Mouse (Mus musculus) retina, postnatal 1 day (tissue): ENCODE measurements around the gene Gca.
"Not testable (repeated sequence)": the region's sequence is repeated elsewhere in the genome, so short reads cannot be mapped to it uniquely, and the experiment has no call there.

ENCODE experiments used
- DNase-seq: peaks from one replicate; pipeline ENCODE4 v3.0.0-alpha.2; 2012

The Gca gene

GRCm38 (mm10) chr2:62670767-62671166 lies 6.7 kb downstream of the Gca start:
- no peak for DNase-seq

DNA sequence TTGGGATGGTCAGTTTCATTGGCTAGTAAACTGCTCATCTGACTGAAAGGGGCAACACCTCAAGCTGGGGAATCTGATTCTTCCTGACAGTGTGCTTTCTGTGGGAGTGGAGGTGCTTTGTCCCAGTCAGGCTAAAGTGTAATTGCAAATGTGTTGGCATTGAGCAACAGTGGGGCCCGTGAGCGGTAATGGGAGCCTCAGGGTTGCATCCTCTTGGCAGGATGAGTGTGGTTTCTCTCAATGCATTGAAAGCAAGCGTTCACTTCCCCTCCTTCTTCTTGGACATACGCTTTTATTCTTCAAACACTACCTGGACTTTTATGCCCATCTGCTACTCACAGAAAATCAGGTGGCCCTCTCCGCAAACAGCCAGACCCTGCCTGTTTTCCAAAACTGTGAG lies 8.7 kb downstream of the Gca start:
- DNase-seq = no peak

DNA sequence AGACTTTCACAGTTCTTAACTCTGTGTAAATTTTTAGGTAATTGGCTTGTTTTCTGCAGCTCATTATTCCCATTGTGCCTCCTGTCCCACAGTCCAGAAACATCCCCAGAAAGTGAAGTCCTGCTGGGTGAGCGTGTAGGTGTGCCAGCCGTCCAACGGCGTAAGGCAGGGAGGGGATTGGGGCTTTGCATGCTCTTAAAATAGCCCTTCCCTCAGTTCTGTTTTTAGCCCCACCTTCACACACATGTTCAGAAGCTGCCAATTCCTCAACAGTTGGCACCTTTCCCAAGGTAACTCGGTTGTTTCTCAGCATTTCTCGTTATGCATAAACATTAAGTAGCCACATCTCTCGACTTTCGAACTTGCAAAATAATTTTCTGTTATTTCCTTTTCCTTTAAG lies 17.6 kb downstream of the Gca start:
- no peak for DNase-seq

DNA sequence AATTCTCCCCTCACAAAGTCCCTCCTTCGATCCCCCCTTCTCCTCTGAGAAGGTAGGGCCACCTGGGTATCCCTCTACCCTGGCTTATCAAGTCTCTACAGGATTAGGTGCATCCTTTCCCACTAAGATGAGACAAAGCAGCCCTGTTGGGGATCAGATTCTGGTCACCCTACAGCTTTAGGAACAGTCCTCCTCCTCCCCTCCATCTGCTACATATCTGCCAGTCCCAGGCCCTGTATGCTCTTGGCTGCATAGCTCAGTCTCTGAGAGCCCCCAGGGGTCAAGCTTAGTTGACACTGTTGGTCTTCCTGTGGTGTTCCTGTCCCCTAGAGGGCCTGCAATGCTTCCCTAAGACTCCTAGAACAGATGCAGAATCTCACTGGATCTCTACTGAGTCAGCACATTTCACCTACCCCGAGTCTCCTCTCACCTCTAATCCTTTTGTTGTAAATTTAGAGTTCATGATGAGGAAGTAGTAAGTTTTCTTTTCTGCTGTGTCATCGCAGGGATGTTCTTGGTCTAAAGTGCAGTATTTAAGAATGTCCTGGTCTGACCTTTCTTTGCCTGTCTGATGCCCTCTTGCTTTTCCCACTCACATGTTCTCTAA lies 21.0 kb downstream of the Gca start:
- no peak for DNase-seq

DNA sequence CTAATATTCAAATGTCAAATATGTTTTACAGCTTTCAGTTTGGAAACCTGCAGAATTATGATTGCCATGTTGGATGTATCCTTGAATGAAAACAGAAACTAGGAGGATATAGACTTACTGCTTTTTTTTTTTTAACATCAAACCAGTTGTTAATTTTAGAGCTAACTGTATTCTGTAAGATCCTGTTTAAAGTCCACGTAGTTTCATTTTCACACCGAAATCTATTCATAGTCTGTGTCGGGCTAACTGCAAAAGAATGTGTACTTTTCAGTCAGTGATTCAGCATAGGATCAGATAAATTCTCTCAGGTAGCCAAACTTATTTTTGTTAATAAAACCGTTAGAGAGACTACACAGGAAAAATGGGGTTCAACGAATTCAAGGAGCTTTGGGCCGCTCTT lies 21.8 kb downstream of the Gca start:
- no peak for DNase-seq

GRCm38 (mm10) chr2:62706313-62706712 lies 42.2 kb downstream of the Gca start:
- DNase-seq = no peak

- DNase-seq = no peak
These were observed 45.5 kb downstream of the Gca start for GRCm38 (mm10) chr2:62709633-62710032.

DNA sequence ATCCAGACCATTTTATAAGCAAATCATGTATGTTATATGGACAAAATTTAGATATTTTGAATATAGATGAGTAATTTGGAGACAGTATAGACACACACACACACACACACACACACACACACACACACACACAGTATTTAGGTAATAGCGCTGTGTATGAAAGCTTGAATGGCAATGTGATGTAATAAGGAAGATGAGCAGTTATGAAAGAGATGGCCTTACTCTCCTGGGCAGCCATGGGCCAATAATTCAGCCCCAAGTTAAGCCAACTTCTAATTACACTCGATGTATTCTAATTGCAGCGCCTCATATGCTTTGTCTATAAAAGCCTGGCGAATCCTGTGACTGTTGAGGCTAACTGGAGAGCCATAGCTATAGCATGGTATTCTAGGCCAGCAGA lies 50.3 kb downstream of the Gca start:
- not testable (repeated sequence) for DNase-seq

DNA sequence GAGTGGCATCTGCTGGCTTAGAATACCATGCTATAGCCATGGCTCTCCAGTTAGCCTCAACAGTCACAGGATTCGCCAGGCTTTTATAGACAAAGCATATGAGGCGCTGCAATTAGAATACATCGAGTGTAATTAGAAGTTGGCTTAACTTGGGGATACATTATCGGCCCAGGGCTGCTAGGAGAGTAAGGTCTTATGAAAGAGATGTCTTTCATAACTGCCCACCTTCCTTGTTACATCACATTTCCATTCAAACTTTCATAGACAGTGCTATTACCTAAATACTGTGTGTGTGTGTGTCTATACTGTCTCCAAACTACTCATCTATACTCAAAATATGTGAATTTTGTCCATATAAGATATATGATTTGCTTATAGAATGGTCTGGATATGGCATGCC lies 51.2 kb downstream of the Gca start:
- no peak for DNase-seq

- DNase-seq = no peak
These were observed 53.2 kb downstream of the Gca start for GRCm38 (mm10) chr2:62717270-62717669.

DNA sequence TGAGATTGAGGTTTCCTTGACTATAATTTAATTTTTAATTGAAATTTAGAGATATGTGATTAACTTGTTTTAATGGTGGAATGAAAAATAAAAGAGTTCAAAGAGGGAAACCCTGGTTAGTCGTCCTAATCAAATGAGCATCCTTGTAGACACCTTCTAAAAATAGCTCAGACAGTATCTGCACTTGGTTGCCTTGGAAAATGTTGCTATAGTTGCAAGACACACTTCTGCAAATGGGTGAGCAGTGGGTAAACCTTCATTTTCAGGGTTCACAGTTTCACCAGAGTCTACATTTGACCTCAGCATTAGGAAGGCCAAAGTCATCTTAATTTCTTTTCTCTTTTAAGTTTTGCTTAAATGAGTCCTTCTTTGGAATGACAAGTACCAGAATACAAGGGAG lies 54.3 kb downstream of the Gca start:
- DNase-seq = peak; percentile 10

DNA sequence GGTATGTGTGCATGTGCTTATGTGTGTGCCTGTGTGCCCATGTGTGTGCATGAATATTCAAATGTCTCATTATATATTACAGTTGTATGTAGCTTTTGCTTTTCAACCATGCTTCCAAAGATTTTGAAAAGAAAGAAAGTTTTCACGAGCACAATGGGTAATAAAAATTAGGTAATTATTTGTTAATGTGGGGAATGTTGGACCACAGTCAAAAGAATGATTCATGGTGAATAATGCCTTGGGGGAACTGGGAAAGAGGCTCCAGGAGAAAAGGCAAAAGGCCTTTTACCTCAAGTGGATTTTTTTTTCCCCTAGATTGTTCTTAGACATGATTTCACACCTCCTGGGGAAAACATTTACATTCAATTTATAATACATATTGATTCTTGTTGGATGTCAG lies 61.9 kb downstream of the Gca start:
- DNase-seq = no peak

GRCm38 (mm10) chr2:62727732-62728131 lies 63.6 kb downstream of the Gca start:
- no peak for DNase-seq

GRCm38 (mm10) chr2:62730671-62731070 lies 66.6 kb downstream of the Gca start:
- DNase-seq = no peak

DNA sequence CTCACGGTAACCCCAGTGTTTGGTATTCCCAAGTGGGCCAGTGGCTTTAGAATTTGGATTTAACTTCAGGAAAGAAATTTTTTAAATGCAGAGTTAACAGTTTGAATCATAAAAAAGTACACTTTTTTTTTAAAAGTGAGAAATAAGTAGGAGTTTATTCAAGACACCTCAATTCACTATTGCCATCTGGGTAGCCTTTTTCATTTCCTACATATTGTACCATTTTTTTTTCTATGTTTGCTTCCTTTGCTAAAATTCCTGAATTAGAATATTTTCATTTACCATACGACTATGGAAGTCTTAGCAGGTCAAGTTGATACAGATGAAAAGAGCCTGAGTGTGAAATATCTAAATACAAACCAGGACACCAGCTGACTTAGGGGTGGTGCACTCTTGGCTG lies 79.0 kb downstream of the Gca start:
- DNase-seq = no peak
